Mouse (Mus musculus) adrenal gland, adult 8-10 months (tissue): ENCODE measurements at regions not wholly inside any gene's neighbourhood (a gene's known extent, or its start where the extent isn't known, plus 50 kb on each side); places are given as distances from the start of the nearest gene placed in this dataset.
A peak's percentile ranks its signal among the peaks of the same experiment; 100 is the strongest.

Experiments
- DNase-seq: peaks from one replicate; pipeline ENCODE4 v3.0.0; 2022

GRCm38 (mm10) chr16:97234321-97234720 lies 63.8 kb upstream of the Dscam start:
- DNase-seq, result no peak

- DNase-seq, result no peak
Measured at GRCm38 (mm10) chr16:97239626-97240025, 69.1 kb upstream of the Dscam start.

GRCm38 (mm10) chr16:97240085-97240484 lies 69.5 kb upstream of the Dscam start:
- no peak for DNase-seq

- no peak for DNase-seq
Measured at GRCm38 (mm10) chr16:97240859-97241360, 70.4 kb upstream of the Dscam start.

GRCm38 (mm10) chr16:97241639-97242038 lies 71.1 kb upstream of the Dscam start:
- DNase-seq, result no peak

GRCm38 (mm10) chr16:97250488-97250887 lies 79.9 kb upstream of the Dscam start:
- DNase-seq, result no peak

GRCm38 (mm10) chr16:97252551-97252950 lies 82.0 kb upstream of the Dscam start:
- DNase-seq, result no peak

- DNase-seq, result no peak
Measured at GRCm38 (mm10) chr16:97252997-97253635, 82.6 kb upstream of the Dscam start.

- no peak for DNase-seq
Measured at GRCm38 (mm10) chr16:97258821-97259220, 88.3 kb upstream of the Dscam start.

- no peak for DNase-seq
Measured at GRCm38 (mm10) chr16:97263451-97263850, 92.9 kb upstream of the Dscam start.

GRCm38 (mm10) chr16:97270417-97271133 lies 86.0 kb upstream of the Bace2 start:
- DNase-seq, result no peak

- no peak for DNase-seq
Measured at GRCm38 (mm10) chr16:97271264-97271663, 85.3 kb upstream of the Bace2 start.

GRCm38 (mm10) chr16:97272035-97272631 lies 84.4 kb upstream of the Bace2 start:
- peak; percentile 17 for DNase-seq

GRCm38 (mm10) chr16:97278913-97279312 lies 77.6 kb upstream of the Bace2 start:
- no peak for DNase-seq

- no peak for DNase-seq
Measured at GRCm38 (mm10) chr16:97281615-97282110, 74.9 kb upstream of the Bace2 start.

- DNase-seq, result no peak
Measured at GRCm38 (mm10) chr16:97282943-97283342, 73.6 kb upstream of the Bace2 start.

- no peak for DNase-seq
Measured at GRCm38 (mm10) chr16:97285886-97286447, 70.6 kb upstream of the Bace2 start.

GRCm38 (mm10) chr16:97286717-97287116 lies 69.8 kb upstream of the Bace2 start:
- no peak for DNase-seq

- peak; percentile 51 for DNase-seq
Measured at GRCm38 (mm10) chr16:97288634-97289033, 67.9 kb upstream of the Bace2 start.

- DNase-seq, result no peak
Measured at GRCm38 (mm10) chr16:97292484-97293048, 64.0 kb upstream of the Bace2 start.

- DNase-seq, result peak; percentile 42
Measured at GRCm38 (mm10) chr16:97293273-97293672, 63.3 kb upstream of the Bace2 start.

- no peak for DNase-seq
Measured at GRCm38 (mm10) chr16:97297140-97297539, 59.4 kb upstream of the Bace2 start.
